Comparison of ENCODE assay signal across 8 mouse cellular contexts in genomic region chr7:35056436-35056864, GRCm38 (mm10). TPM values are rescaled to one million over a fixed set of nuclear protein-coding genes. Genes with fewer than 3 reads are reported as not detected.
A peak's percentile ranks its signal among the peaks of the same experiment; 100 is the strongest.
DNase-seq lines count a peak whose midpoint lies in the region; ATAC-seq and TF ChIP-seq lines count a peak whose summit lies in the region.

Cebpg (minus strand) TSS chr7:35056573.

- H3K36me3 ChIP-seq in E14TG2a.4 (ENCODE audit: insufficient read depth, low read length): peaks cover 7% of the 10 kb centered on the region; the same call in 1 of the 2 replicates
- no peaks in the 10 kb centered on the region for H3K36me3 ChIP-seq in forebrain, embryonic 12.5 days (replicated peaks)
- no peaks in the 10 kb centered on the region for H3K36me3 ChIP-seq in heart, embryonic 16.5 days (ENCODE audit: control insufficient read depth, insufficient read depth)
- peaks cover 3% of the 10 kb centered on the region; the same call in 1 of the 2 replicates for H3K36me3 ChIP-seq in liver, embryonic 14.5 days (replicated peaks; ENCODE audit: control insufficient read depth, insufficient read depth, low read depth)
- no peaks in the 10 kb centered on the region for H3K36me3 ChIP-seq in stomach, embryonic 15.5 days

- peak within 1 kb of the TSS; percentile 93 for H3K4me2 ChIP-seq in forebrain, embryonic 12.5 days
- peak within 1 kb of the TSS; percentile 79 for H3K4me2 ChIP-seq in heart, embryonic 16.5 days (ENCODE audit: low read depth, low read length)
- H3K4me2 ChIP-seq in liver, embryonic 14.5 days (ENCODE audit: low read depth): peak within 1 kb of the TSS; percentile 85
- peak within 1 kb of the TSS; percentile 74 for H3K4me2 ChIP-seq in stomach, embryonic 15.5 days

- DNase-seq in c-Kit-positive CD71-positive TER-119-negative erythroid progenitor cells, embryonic 14.5 days (ENCODE audit: low read depth): peak; percentile 80
- peak; percentile 96 to 97 for DNase-seq in kidney, postnatal 36 days
- DNase-seq in liver, embryonic 14.5 days (ENCODE audit: low read depth in 3 of 3, low spot score in 3 of 3): peak; percentile 86 to 88 (median 87)
- peak; percentile 96 for DNase-seq in neural tube, embryonic 10.5 days (ENCODE audit: extremely low spot score, low spot score)

- peak within 1 kb of the TSS; percentile 89 for H3K27ac ChIP-seq in forebrain, embryonic 12.5 days
- peak within 1 kb of the TSS; percentile 80 for H3K27ac ChIP-seq in heart, embryonic 16.5 days (ENCODE audit: low read length)
- H3K27ac ChIP-seq in liver, embryonic 14.5 days: peak within 1 kb of the TSS; percentile 75
- peak within 1 kb of the TSS; percentile 89 for H3K27ac ChIP-seq in stomach, embryonic 15.5 days

- TF ChIP-seq CTCF in E14TG2a.4 (conservative IDR thresholded peaks at IDR 0.05; ENCODE audit: low read length): no peak
- TF ChIP-seq CTCF in liver, embryonic 14.5 days (IDR thresholded peaks at IDR 0.05; ENCODE audit: low read depth): no peak

- peaks cover 10% of the 10 kb centered on the region for H3K9me3 ChIP-seq in E14TG2a.4 (ENCODE audit: low read length)
- H3K9me3 ChIP-seq in forebrain, embryonic 12.5 days: no peaks in the 10 kb centered on the region
- 0 out of 2 replicates have a peak, but pooled peaks cover 2% of the 10 kb centered on the region for H3K9me3 ChIP-seq in heart, embryonic 16.5 days (replicated peaks; ENCODE audit: control insufficient read depth, low read length)
- no peaks in the 10 kb centered on the region for H3K9me3 ChIP-seq in liver, embryonic 14.5 days (ENCODE audit: control insufficient read depth, low read length)
- H3K9me3 ChIP-seq in stomach, embryonic 15.5 days: no peaks in the 10 kb centered on the region

- peaks cover 30% of the 10 kb centered on the region for H3K4me1 ChIP-seq in E14TG2a.4 (replicated peaks; ENCODE audit: low read depth, low read length)
- peaks cover 25% of the 10 kb centered on the region for H3K4me1 ChIP-seq in forebrain, embryonic 12.5 days
- peaks cover 16% of the 10 kb centered on the region for H3K4me1 ChIP-seq in heart, embryonic 16.5 days (ENCODE audit: control insufficient read depth, insufficient read depth, low read length)
- H3K4me1 ChIP-seq in liver, embryonic 14.5 days (replicated peaks; ENCODE audit: control insufficient read depth in 2 of 2, insufficient read depth in 2 of 2, low read length in 1 of 2): peaks cover 13 to 16% of the 10 kb centered on the region in 2 experiments
- 0 out of 2 replicates have a peak, but pooled peaks cover 3% of the 10 kb centered on the region for H3K4me1 ChIP-seq in stomach, embryonic 15.5 days

- H3K27me3 ChIP-seq in E14TG2a.4 (ENCODE audit: insufficient read depth, low read length): no peaks in the 10 kb centered on the region
- H3K27me3 ChIP-seq in forebrain, embryonic 12.5 days: no peaks in the 10 kb centered on the region
- H3K27me3 ChIP-seq in heart, embryonic 16.5 days (ENCODE audit: control insufficient read depth, insufficient read depth, low read length): no peaks in the 10 kb centered on the region
- H3K27me3 ChIP-seq in liver, embryonic 14.5 days (ENCODE audit: control insufficient read depth, insufficient read depth, low read length): no peaks in the 10 kb centered on the region
- no peaks in the 10 kb centered on the region for H3K27me3 ChIP-seq in stomach, embryonic 15.5 days (replicated peaks)

- WGBS in forebrain, embryonic 12.5 days: under 1% methylated on average over 53 of the region's 53 CpGs
- under 1% methylated on average over 47 of the region's 53 CpGs for WGBS in heart, embryonic 16.5 days
- WGBS in liver, embryonic 14.5 days (ENCODE audit: insufficient replicate concordance): under 1% methylated on average over 52 of the region's 53 CpGs
- WGBS in stomach, embryonic 15.5 days: under 1% methylated on average over 51 of the region's 53 CpGs

- H3K4me3 ChIP-seq in E14TG2a.4 (replicated peaks; ENCODE audit: low read length): peak within 1 kb of the TSS; percentile 89
- H3K4me3 ChIP-seq in forebrain, embryonic 12.5 days (replicated peaks): peak within 1 kb of the TSS; percentile 98
- H3K4me3 ChIP-seq in heart, embryonic 16.5 days (ENCODE audit: low read length): peak within 1 kb of the TSS; percentile 75
- peak within 1 kb of the TSS; percentile 91 for H3K4me3 ChIP-seq in liver, embryonic 14.5 days (ENCODE audit: insufficient read depth in 1 of 2, low read depth in 2 of 2, low read length in 2 of 2)
- peak within 1 kb of the TSS; percentile 66 for H3K4me3 ChIP-seq in stomach, embryonic 15.5 days (replicated peaks)

- TF ChIP-seq EP300 in liver, embryonic 14.5 days (IDR thresholded peaks at IDR 0.05; ENCODE audit: low read depth): no peak

- peak within 1 kb of the TSS; percentile 98 for H3K9ac ChIP-seq in forebrain, embryonic 12.5 days
- peak within 1 kb of the TSS; percentile 82 for H3K9ac ChIP-seq in heart, embryonic 16.5 days (ENCODE audit: low read length)
- peak within 1 kb of the TSS; percentile 93 for H3K9ac ChIP-seq in liver, embryonic 14.5 days (replicated peaks)
- peak within 1 kb of the TSS; percentile 56 for H3K9ac ChIP-seq in stomach, embryonic 15.5 days

- peak; percentile 99 for ATAC-seq in forebrain, embryonic 12.5 days (ENCODE audit: low FRiP score)
- ATAC-seq in heart, embryonic 16.5 days (replicated peaks; ENCODE audit: extremely low read depth, insufficient read depth, low FRiP score): peak; percentile 99
- peak; percentile 97 for ATAC-seq in liver, embryonic 14.5 days (ENCODE audit: insufficient read depth)
- ATAC-seq in stomach, embryonic 15.5 days (ENCODE audit: insufficient read depth, low FRiP score, low read depth): peak; percentile 97

RNA-seq across cellular contexts. Expression of gene Cebpg, which starts in this region (rescaled TPM):
- polyA plus RNA-seq in forebrain, embryonic 12.5 days (2016; fragmentation: Nextera tagmentation; extraction: Ambion mirVana): 63.6 and 68.3 TPM in 2 replicates
- polyA plus RNA-seq in heart, embryonic 16.5 days (2015; fragmentation: Nextera tagmentation; extraction: Ambion mirVana): 19.7 and 19.8 TPM in 2 replicates
- 4.7 and 9.2 TPM in 2 replicates for polyA plus RNA-seq in liver, embryonic 14.5 days (2012; rRNA removed)
- 14.5 and 14.7 TPM in 2 replicates for polyA plus RNA-seq in liver, embryonic 14.5 days (2014; fragmentation: Nextera tagmentation; extraction: Ambion mirVana)
- 36.5 and 37.9 TPM in 2 replicates for polyA plus RNA-seq in stomach, embryonic 15.5 days (2015; fragmentation: Nextera tagmentation; extraction: Ambion mirVana)

Comparison
In these comparisons a context has a peak if more than half of its experiments do, and no peak if none do; other contexts are left out.
1. Peak in every context shown above with its lines: DNase-seq, ATAC-seq, H3K4me3 ChIP-seq and H3K27ac ChIP-seq.